Mouse (Mus musculus) 3T3-L1 (cell line): ENCODE data around the gene Flg.

Experiments
- DNase-seq: peaks from one replicate; pipeline ENCODE4 v3.0.0-alpha.2; 2015; ENCODE audit warnings: low read depth, low spot score

The Flg gene

DNA sequence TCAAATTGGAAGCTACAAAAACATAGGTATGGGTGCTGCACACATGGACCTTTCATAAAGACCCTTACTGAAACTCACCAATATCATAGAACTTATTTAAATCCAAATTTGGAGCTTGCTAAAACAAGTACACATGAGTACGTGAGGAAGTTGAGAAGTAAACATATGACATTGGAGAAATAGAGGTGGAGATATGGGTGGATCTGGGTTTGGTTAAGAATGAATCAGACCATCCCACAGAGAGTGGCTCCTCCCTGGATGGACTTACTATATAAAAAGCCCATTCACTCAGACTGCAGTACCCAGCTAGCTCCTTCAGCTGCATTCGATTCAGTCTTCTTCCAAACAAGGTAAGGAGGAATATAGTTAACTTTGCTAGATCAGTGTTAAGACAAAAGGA is at the start of gene Flg:
Flg (plus strand) TSS at position 301 of the 400 bp plus-strand sequence.
- no peak for DNase-seq

DNA sequence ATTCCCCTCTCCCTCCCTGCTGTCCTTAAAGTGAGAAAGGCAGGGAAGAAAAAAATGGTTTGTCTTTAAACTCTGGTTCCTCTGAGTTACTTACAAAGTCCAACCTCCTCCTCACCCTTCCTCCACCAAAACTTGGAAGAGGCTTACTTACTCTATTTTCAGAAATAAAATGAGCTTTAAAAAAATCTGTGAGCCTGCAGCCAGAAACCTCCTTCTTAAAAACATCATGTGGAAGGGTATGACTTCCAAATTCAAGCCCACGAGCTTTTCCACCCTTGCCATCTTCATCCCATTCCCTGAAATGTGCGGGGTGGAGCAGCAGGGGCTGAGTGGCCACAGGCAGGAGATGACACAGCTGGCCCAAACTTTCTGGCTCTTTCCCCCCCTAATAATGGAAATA is 24.2 kb downstream of the Flg start:
- DNase-seq: no peak

DNA sequence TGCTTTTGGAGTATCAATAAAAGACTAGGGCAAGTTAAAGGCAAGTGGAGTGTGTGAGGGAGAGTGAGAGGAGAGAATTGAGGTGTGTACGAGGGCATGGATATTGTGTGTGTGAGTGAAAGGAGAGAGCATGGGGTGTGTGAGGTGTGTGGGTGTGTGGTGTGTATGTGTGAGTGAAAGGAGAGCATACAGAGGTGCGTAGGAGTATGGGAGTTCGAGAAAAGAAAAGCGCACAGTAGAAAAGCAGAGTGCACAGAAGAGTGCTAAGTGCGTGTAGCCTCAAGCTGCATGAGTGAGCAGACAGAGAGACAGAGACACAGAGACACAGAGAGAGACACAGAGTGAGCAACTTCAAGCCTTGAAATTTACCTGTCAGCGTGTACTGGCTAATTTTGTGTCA is 26.5 kb downstream of the Flg start:
- DNase-seq: no peak

DNA sequence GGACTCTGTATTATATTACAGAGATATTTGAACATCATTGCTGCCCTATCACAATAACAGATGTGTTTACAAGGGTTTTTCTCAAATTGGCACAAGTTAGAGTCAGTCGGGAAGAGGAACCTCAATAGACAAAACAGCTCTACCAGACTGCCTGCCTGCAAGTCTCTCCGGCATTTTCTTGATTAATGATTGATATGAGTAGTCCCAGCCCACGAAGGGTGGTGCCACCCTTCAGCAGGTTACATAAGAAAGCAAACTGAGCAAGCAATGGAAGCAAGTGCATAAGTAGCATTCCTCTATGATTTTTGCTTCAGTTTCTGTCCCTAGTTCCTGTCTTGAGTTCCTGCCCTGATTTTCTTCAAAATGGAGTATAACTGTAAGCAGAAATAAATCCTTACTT is 28.6 kb downstream of the Flg start:
- no peak for DNase-seq

DNA sequence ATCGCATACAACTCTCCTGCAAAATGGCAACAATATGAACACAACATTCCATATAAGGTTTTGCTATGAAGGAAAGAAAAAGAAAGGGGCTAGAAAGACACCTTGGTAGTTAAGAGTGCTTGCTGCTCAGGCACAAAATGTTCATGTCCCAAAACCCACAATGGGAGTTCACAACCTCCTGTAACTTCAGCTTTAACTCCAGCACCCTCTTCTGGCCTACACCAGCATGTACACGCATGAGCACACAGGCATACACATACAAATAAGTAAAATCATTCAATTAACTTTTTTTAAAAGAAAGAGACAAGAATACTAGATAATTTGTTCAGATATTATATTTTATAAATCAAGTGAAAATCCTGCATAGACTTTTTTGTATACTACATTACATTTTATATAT is 32.8 kb downstream of the Flg start:
- DNase-seq: no peak

DNA sequence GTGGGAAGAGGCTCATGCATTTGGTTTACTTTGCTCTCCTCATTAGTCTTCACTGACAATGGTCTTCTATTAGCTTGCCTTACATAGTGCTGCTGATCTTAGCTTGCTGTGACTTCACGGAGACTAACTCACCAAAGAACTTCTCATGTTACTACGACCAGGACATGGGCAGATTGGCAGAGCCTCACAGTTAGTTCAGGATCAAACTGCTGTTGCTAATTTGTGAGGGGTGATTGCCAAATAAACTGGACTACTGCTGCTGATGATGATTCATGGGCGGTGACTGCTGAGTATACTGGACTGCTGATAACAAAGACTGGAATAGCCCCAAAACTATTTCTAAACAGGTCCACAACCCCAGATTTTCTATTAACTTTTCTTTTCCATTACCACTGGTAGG is 38.0 kb downstream of the Flg start:
- DNase-seq: peak; percentile 24

DNA sequence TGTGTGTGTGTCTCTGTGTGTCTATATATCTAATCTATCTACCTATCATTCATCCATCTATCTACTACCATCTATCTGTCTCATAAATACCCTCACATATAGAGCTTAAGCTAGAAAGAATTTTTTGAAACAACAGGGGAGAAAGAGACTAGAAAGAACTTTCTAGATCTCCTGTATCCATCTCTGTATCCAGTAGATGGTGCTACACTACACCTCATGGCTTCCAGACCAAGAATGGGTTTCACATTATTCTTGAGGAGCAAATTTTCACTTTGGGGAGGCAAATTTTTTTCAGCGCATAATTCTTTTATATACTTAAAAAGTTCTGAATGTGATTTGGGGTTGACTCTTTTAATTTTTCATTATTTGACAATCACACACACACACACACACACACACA is 41.1 kb downstream of the Flg start:
- peak; percentile 9 for DNase-seq

DNA sequence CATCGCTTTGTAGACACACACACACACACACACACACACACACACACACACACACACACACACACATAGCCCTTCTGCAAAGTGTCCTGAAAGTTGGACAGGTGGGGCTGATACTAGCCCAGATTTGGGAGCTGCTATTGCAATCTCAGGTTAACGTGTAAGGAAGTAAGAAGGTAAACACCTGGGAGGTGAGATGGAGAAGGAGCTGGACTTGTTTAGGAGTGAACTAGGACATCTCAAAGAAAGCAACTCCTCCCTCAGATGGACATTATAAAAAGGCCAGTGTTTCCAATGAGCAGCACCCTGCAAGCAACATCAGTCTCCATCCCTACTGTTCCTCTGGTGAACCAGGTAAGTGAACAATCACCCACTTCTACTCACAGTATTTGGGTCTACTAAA is 46.1 kb downstream of the Flg start, which contains the start of gene Hrnr:
Hrnr (plus strand) TSS at position 301 of the 400 bp plus-strand sequence.
- no peak for DNase-seq

DNA sequence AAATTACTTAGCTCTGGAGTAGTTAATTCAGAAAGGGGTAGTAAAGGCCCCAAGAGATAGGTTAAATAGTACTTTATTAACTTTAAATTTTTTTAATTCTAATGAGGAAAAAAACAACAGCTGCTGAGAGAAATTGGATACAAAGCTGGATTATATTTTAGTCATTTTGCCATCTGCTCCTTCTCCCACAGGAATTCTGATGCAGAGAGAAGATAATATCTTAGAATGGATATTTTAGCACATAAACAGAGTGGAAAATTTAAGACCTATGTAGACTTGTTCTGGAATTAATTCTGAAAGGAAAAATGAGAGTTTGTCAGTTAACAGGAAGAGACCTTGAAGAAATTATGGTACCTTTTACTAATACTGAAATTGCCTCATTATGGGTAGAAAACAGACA is 64.4 kb downstream of the Flg start:
- no peak for DNase-seq

DNA sequence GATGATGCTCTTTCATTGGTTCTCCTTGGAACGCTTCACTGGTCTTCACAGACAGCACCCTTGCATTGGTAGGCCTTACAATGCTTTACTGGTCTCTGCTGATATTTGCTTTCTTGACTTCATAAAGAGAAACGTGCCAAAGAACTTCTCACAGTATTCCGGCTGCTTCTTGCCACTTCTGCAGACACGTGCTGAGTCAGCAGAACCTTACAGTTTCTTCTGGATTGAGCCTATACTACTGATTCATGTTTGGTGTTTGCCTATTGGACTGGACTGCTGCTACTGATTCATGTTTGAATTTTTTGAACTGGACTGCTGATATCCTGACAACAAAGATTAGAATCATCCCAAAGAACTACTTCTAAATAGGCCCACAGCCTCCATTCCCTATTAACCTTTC is 66.7 kb downstream of the Flg start:
- no peak for DNase-seq
